Mouse (Mus musculus): ENCODE results near the gene Lair1. TPM values are rescaled to one million over a fixed set of nuclear protein-coding genes. Genes with fewer than 3 reads are reported as not detected.

Gene Lair1
- 0.51 TPM in 1 of 2 replicates, not detected in the other for polyA plus RNA-seq (2016; fragmentation: Nextera tagmentation; extraction: Ambion mirVana)

DNA sequence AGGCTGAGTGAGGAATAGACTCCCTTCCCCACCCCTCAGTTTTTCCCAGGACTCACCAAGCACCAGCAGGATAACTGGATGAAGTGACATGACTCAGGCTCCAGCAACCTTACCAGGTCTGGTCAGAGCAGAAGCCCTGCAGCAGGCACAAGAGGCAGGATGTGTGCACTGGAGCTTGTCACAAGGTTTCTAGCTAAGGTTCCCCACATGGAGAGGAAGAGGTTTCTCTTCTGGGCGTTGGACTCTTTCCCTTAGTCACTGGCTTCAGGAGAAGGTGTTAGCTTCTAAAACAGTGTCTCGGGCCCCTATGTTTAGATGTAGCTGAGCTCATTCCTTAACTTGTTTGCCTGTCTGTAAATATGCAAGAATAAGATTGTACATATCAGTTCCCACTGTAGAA, at the start of gene Lair1:
TSS of gene Lair1 (minus strand) at position 192 of the 400 bp plus-strand sequence.
- Histone ChIP-seq H3K36me3 (no peaks in the 10 kb centered on the region), H3K4me3 (replicated peaks) (no peak within 1 kb of the TSS), H3K27ac (no peak within 1 kb of the TSS), H3K4me1 (replicated peaks) (no peaks in the 10 kb centered on the region), H3K4me2 (no peak within 1 kb of the TSS), H3K9me3 (no peaks in the 10 kb centered on the region), H3K27me3 (no peaks in the 10 kb centered on the region), H3K9ac (replicated peaks) (no peak within 1 kb of the TSS)
- ATAC-seq (ENCODE audit: insufficient number of reproducible peaks, insufficient read depth, low FRiP score, low TSS enrichment, low read depth): no peak
- WGBS: 65% methylated on average over 2 of the region's 2 CpGs

GRCm38 (mm10) chr7:4111766-4112165, 48.8 kb upstream of the Lair1 start:
- Histone ChIP-seq H3K4me1 (replicated peaks) (no peaks in the 10 kb centered on the region), H3K36me3 (no peaks in the 10 kb centered on the region), H3K27me3 (no peaks in the 10 kb centered on the region), H3K4me3 (replicated peaks) (no peak overlapping the region), H3K9me3 (no peaks in the 10 kb centered on the region), H3K4me2 (no peak overlapping the region), H3K9ac (replicated peaks) (no peak overlapping the region), H3K27ac (no peak overlapping the region)
- WGBS: 59% methylated on average over 3 of the region's 3 CpGs
- no peak for ATAC-seq (ENCODE audit: insufficient number of reproducible peaks, insufficient read depth, low FRiP score, low TSS enrichment, low read depth)

- Histone ChIP-seq H3K27me3 (no peaks in the 10 kb centered on the region), H3K9ac (replicated peaks) (no peak overlapping the region), H3K4me2 (no peak overlapping the region), H3K4me3 (replicated peaks) (no peak overlapping the region), H3K27ac (no peak overlapping the region), H3K4me1 (replicated peaks) (no peaks in the 10 kb centered on the region), H3K9me3 (no peaks in the 10 kb centered on the region), H3K36me3 (no peaks in the 10 kb centered on the region)
- WGBS: 22% methylated on average over 4 of the region's 4 CpGs
- ATAC-seq (ENCODE audit: insufficient number of reproducible peaks, insufficient read depth, low FRiP score, low TSS enrichment, low read depth): no peak
Measured at GRCm38 (mm10) chr7:4103411-4103810, 40.4 kb upstream of the Lair1 start.

DNA sequence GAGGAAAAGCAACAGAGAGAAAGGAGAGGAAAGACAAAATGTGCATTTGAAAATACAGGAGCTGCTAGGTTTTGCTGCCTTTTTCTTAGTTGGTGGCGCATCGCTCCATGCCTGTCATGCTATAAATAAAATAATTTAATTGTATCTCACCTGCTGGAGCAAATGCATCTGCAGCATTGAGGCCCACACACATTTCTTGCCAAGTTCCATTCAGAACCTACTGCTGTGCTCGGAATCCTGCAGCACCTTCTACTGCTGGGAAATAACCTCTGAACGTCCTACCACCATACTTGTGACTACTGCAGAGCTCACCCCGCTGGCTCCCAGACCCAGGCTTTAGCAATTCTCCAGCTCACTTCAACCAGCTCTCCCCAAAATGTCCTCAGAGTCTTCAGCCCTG, 38.1 kb upstream of the Lair1 start:
- Histone ChIP-seq H3K4me3 (replicated peaks) (no peak overlapping the region), H3K27ac (no peak overlapping the region), H3K4me2 (no peak overlapping the region), H3K27me3 (no peaks in the 10 kb centered on the region), H3K9ac (replicated peaks) (no peak overlapping the region), H3K4me1 (replicated peaks) (no peaks in the 10 kb centered on the region), H3K9me3 (no peaks in the 10 kb centered on the region), H3K36me3 (no peaks in the 10 kb centered on the region)
- ATAC-seq (ENCODE audit: insufficient number of reproducible peaks, insufficient read depth, low FRiP score, low TSS enrichment, low read depth): no peak
- 79% methylated on average over 5 of the region's 5 CpGs for WGBS

DNA sequence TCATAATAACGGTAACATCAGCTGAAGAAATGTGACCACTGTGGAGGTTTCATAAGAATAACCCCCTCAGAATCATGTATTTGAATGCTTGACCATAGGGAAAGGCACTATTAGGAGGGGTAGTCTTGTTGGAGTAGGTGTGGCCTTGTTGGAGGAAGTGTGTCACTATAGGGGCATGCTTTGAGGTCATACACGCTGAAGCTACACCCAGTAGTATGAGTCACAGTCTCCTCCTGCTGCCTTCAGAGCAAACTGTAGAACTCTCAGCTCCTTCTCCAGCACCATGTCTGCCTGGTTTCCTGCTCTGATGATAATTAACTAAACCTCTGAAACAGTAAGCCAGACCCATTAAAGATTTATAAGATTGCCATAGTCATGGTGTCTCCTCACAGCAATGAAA, 35.8 kb upstream of the Lair1 start:
- H3K36me3 ChIP-seq: no peaks in the 10 kb centered on the region
- H3K27me3 ChIP-seq: no peaks in the 10 kb centered on the region
- H3K4me1 ChIP-seq (replicated peaks): no peaks in the 10 kb centered on the region
- no peak overlapping the region for H3K4me3 ChIP-seq (replicated peaks)
- no peak for ATAC-seq (ENCODE audit: insufficient number of reproducible peaks, insufficient read depth, low FRiP score, low TSS enrichment, low read depth)
- H3K4me2 ChIP-seq: no peak overlapping the region
- H3K27ac ChIP-seq: no peak overlapping the region
- no peaks in the 10 kb centered on the region for H3K9me3 ChIP-seq
- WGBS: 83% methylated on average over 2 of the region's 2 CpGs
- H3K9ac ChIP-seq (replicated peaks): no peak overlapping the region

GRCm38 (mm10) chr7:4098301-4098700, 35.3 kb upstream of the Lair1 start:
- H3K36me3 ChIP-seq: no peaks in the 10 kb centered on the region
- 74% methylated on average over 2 of the region's 2 CpGs for WGBS

GRCm38 (mm10) chr7:4091170-4091569, 28.2 kb upstream of the Lair1 start:
- Histone ChIP-seq H3K9me3 (no peaks in the 10 kb centered on the region), H3K27me3 (no peaks in the 10 kb centered on the region), H3K4me3 (replicated peaks) (no peak overlapping the region), H3K4me2 (no peak overlapping the region), H3K27ac (no peak overlapping the region), H3K9ac (replicated peaks) (no peak overlapping the region), H3K4me1 (replicated peaks) (no peaks in the 10 kb centered on the region), H3K36me3 (no peaks in the 10 kb centered on the region)
- WGBS: 58% methylated on average over 8 of the region's 8 CpGs
- no peak for ATAC-seq (ENCODE audit: insufficient number of reproducible peaks, insufficient read depth, low FRiP score, low TSS enrichment, low read depth)

More at GRCm38 (mm10) chr7:4098301-4098700, 35.3 kb upstream of the Lair1 start:
- no peak overlapping the region for H3K4me2 ChIP-seq
- H3K4me1 ChIP-seq (replicated peaks): no peaks in the 10 kb centered on the region
- H3K4me3 ChIP-seq (replicated peaks): no peak overlapping the region
- no peaks in the 10 kb centered on the region for H3K9me3 ChIP-seq
- H3K27ac ChIP-seq: no peak overlapping the region
- H3K27me3 ChIP-seq: no peaks in the 10 kb centered on the region
- ATAC-seq (ENCODE audit: insufficient number of reproducible peaks, insufficient read depth, low FRiP score, low TSS enrichment, low read depth): no peak
- no peak overlapping the region for H3K9ac ChIP-seq (replicated peaks)

GRCm38 (mm10) chr7:4088679-4089078, 25.7 kb upstream of the Lair1 start:
- Histone ChIP-seq H3K4me2 (no peak overlapping the region), H3K9me3 (no peaks in the 10 kb centered on the region), H3K36me3 (no peaks in the 10 kb centered on the region), H3K4me3 (replicated peaks) (no peak overlapping the region), H3K27ac (no peak overlapping the region), H3K4me1 (replicated peaks) (no peaks in the 10 kb centered on the region), H3K9ac (replicated peaks) (no peak overlapping the region), H3K27me3 (no peaks in the 10 kb centered on the region)
- no peak for ATAC-seq (ENCODE audit: insufficient number of reproducible peaks, insufficient read depth, low FRiP score, low TSS enrichment, low read depth)
- WGBS: 80% methylated on average over 2 of the region's 2 CpGs

GRCm38 (mm10) chr7:4087896-4088480, 25.0 kb upstream of the Lair1 start:
- H3K27ac ChIP-seq: no peak overlapping the region
- no peak overlapping the region for H3K4me3 ChIP-seq (replicated peaks)
- no peak overlapping the region for H3K9ac ChIP-seq (replicated peaks)
- no peaks in the 10 kb centered on the region for H3K4me1 ChIP-seq (replicated peaks)
- no peak overlapping the region for H3K4me2 ChIP-seq
- no peaks in the 10 kb centered on the region for H3K36me3 ChIP-seq
- no peaks in the 10 kb centered on the region for H3K27me3 ChIP-seq
- H3K9me3 ChIP-seq: no peaks in the 10 kb centered on the region
- 82% methylated on average over 6 of the region's 6 CpGs for WGBS
- ATAC-seq (ENCODE audit: insufficient number of reproducible peaks, insufficient read depth, low FRiP score, low TSS enrichment, low read depth): no peak

DNA sequence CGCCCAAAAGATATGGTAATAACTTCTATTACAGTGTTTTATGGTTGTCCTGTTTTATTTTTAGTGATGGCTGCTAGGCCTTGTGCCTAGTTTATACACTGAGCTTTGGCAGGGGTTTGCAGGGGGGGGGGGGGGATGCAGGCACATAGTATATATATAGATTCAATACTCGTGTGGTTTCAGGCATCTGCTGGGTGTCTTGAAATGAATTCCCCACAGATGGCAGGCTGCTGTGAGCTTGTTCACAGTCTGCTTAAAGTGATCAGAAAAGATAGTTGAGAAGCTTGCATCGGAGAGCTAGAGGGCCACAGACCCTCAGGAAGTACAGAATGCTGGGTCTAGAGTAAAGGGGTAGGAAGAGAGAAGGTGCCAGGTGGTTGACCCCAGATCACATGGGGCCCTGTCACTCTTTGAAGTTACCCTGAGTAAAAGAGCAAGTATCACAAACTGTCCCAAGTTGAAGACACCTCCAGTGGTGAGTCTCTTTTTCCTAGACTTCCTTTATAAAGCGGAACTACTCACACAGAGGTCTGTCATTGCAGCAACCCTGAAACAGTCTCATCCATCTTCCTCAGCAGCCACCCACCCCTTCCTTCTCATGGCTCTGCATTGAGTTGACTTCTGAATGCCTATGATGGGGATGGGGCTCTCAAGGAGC, 24.4 kb upstream of the Lair1 start:
- no peak overlapping the region for H3K4me3 ChIP-seq (replicated peaks)
- H3K9me3 ChIP-seq: no peaks in the 10 kb centered on the region
- H3K27ac ChIP-seq: no peak overlapping the region
- no peak for ATAC-seq (ENCODE audit: insufficient number of reproducible peaks, insufficient read depth, low FRiP score, low TSS enrichment, low read depth)
- no peaks in the 10 kb centered on the region for H3K4me1 ChIP-seq (replicated peaks)
- 78% methylated on average over 4 of the region's 4 CpGs for WGBS
- H3K4me2 ChIP-seq: no peak overlapping the region
- no peak overlapping the region for H3K9ac ChIP-seq (replicated peaks)
- no peaks in the 10 kb centered on the region for H3K27me3 ChIP-seq
- H3K36me3 ChIP-seq: no peaks in the 10 kb centered on the region

DNA sequence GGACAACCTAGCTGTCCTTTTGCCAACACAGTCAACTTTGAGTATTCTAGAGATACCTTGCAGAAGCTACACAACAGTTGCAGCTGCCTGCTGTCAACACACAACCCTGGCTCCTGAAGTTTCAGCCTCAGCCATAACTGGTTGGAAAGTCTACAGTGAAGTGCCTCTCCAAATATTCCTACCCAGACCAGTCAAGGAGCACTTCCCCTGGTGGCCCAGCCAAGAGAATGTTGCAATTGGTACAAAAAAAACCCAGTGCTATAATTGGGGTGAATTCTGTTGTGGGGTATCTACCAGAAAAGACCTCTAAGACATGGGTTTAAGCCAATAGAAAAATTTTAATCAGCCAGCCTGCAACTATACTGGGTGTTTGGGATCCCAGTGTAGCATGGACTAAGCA, 22.6 kb upstream of the Lair1 start:
- H3K4me3 ChIP-seq (replicated peaks): no peak overlapping the region
- no peaks in the 10 kb centered on the region for H3K27me3 ChIP-seq
- H3K9ac ChIP-seq (replicated peaks): no peak overlapping the region
- no peaks in the 10 kb centered on the region for H3K9me3 ChIP-seq
- H3K36me3 ChIP-seq: no peaks in the 10 kb centered on the region
- no peak overlapping the region for H3K4me2 ChIP-seq
- H3K4me1 ChIP-seq (replicated peaks): no peaks in the 10 kb centered on the region
- no peak overlapping the region for H3K27ac ChIP-seq
- no peak for ATAC-seq (ENCODE audit: insufficient number of reproducible peaks, insufficient read depth, low FRiP score, low TSS enrichment, low read depth)

GRCm38 (mm10) chr7:4084161-4084560, 21.2 kb upstream of the Lair1 start:
- no peaks in the 10 kb centered on the region for H3K9me3 ChIP-seq
- WGBS: 78% methylated on average over 6 of the region's 6 CpGs
- no peak overlapping the region for H3K9ac ChIP-seq (replicated peaks)
- no peak overlapping the region for H3K4me3 ChIP-seq (replicated peaks)
- H3K36me3 ChIP-seq: no peaks in the 10 kb centered on the region
- H3K4me1 ChIP-seq (replicated peaks): no peaks in the 10 kb centered on the region
- H3K4me2 ChIP-seq: no peak overlapping the region
- H3K27ac ChIP-seq: no peak overlapping the region
- ATAC-seq (ENCODE audit: insufficient number of reproducible peaks, insufficient read depth, low FRiP score, low TSS enrichment, low read depth): no peak
- no peaks in the 10 kb centered on the region for H3K27me3 ChIP-seq
